Mouse (Mus musculus): ENCODE measurements around the gene Gm13691.
"Not testable (repeated sequence)": the region's sequence is repeated elsewhere in the genome, so short reads cannot be mapped to it uniquely, and the experiment has no call there.

The Gm13691 gene

GRCm38 (mm10) chr2:83990253-83990652 lies at the start of gene Gm13691:
Gene Gm13691 (plus strand): TSS chr2:83990553.
- not testable (repeated sequence) for DNase-seq (ENCODE audit: low spot score in 2 of 2)

GRCm38 (mm10) chr2:83940931-83941361 lies 49.4 kb upstream of the Gm13691 start, which contains the start of gene Zswim2:
Gene Zswim2 (minus strand): TSS chr2:83941228.
- DNase-seq (ENCODE audit: low spot score in 2 of 2) = peak; percentile 78 to 83

- no peak for DNase-seq (ENCODE audit: low spot score in 2 of 2)
Measured at GRCm38 (mm10) chr2:83941378-83941777, 49.0 kb upstream of the Gm13691 start.

GRCm38 (mm10) chr2:83941792-83942191 lies 48.6 kb upstream of the Gm13691 start:
- no peak for DNase-seq (ENCODE audit: low spot score in 2 of 2)

GRCm38 (mm10) chr2:83955393-83955792 lies 35.0 kb upstream of the Gm13691 start, which contains the start of gene Gm13698:
Gene Gm13698 (plus strand): TSS chr2:83955693.
- not testable (repeated sequence) for DNase-seq (ENCODE audit: low spot score in 2 of 2)

GRCm38 (mm10) chr2:83961203-83961602 lies 29.1 kb upstream of the Gm13691 start, which contains the start of gene Gm13693:
Gene Gm13693 (plus strand): TSS chr2:83961503.
- DNase-seq (ENCODE audit: low spot score in 2 of 2) = not testable (repeated sequence)

- DNase-seq (ENCODE audit: low spot score in 2 of 2) = not testable (repeated sequence)
Measured at GRCm38 (mm10) chr2:83967013-83967412, 23.3 kb upstream of the Gm13691 start, which contains the start of gene Gm13695. Gene Gm13695 (plus strand): TSS chr2:83967313.

- not testable (repeated sequence) for DNase-seq (ENCODE audit: low spot score in 2 of 2)
Measured at GRCm38 (mm10) chr2:83972823-83973222, 17.5 kb upstream of the Gm13691 start, which contains the start of gene Gm13696. Gene Gm13696 (plus strand): TSS chr2:83973123.

- DNase-seq (ENCODE audit: low spot score in 2 of 2) = not testable (repeated sequence)
Measured at GRCm38 (mm10) chr2:83978633-83979032, 11.7 kb upstream of the Gm13691 start, which contains the start of gene Gm13694. Gene Gm13694 (plus strand): TSS chr2:83978933.

GRCm38 (mm10) chr2:83984443-83984842 lies 5.9 kb upstream of the Gm13691 start, which contains the start of gene Gm13697:
Gene Gm13697 (plus strand): TSS chr2:83984743.
- not testable (repeated sequence) for DNase-seq (ENCODE audit: low spot score in 2 of 2)

- DNase-seq (ENCODE audit: low spot score in 2 of 2) = not testable (repeated sequence)
Measured at GRCm38 (mm10) chr2:83993639-83994255, 3.4 kb downstream of the Gm13691 start.

GRCm38 (mm10) chr2:83994526-83994925 lies 4.2 kb downstream of the Gm13691 start:
- not testable (repeated sequence) for DNase-seq (ENCODE audit: low spot score in 2 of 2)

- DNase-seq (ENCODE audit: low spot score in 2 of 2) = no peak
Measured at GRCm38 (mm10) chr2:84008913-84009312, 18.6 kb downstream of the Gm13691 start.

- no peak for DNase-seq (ENCODE audit: low spot score in 2 of 2)
Measured at GRCm38 (mm10) chr2:84009818-84010217, 19.5 kb downstream of the Gm13691 start.

GRCm38 (mm10) chr2:84014572-84014971 lies 24.2 kb downstream of the Gm13691 start:
- DNase-seq (ENCODE audit: low spot score in 2 of 2) = no peak

- not testable (repeated sequence) for DNase-seq (ENCODE audit: low spot score in 2 of 2)
Measured at GRCm38 (mm10) chr2:84016291-84016690, 25.9 kb downstream of the Gm13691 start.

- DNase-seq (ENCODE audit: low spot score in 2 of 2) = no peak
Measured at GRCm38 (mm10) chr2:84018330-84018729, 28.0 kb downstream of the Gm13691 start.

- no peak for DNase-seq (ENCODE audit: low spot score in 2 of 2)
Measured at GRCm38 (mm10) chr2:84019519-84020305, 29.4 kb downstream of the Gm13691 start.

GRCm38 (mm10) chr2:84021930-84022329 lies 31.6 kb downstream of the Gm13691 start:
- DNase-seq (ENCODE audit: low spot score in 2 of 2) = no peak

GRCm38 (mm10) chr2:84022905-84023304 lies 32.6 kb downstream of the Gm13691 start:
- no peak for DNase-seq (ENCODE audit: low spot score in 2 of 2)

GRCm38 (mm10) chr2:84023319-84023718 lies 33.0 kb downstream of the Gm13691 start:
- DNase-seq (ENCODE audit: low spot score in 2 of 2) = no peak

- no peak for DNase-seq (ENCODE audit: low spot score in 2 of 2)
Measured at GRCm38 (mm10) chr2:84025217-84025616, 34.9 kb downstream of the Gm13691 start.

Data from frontal cortex, postnatal 14 days (tissue).